Mouse (Mus musculus): ENCODE data around the gene Agfg1. TPM values are rescaled to one million over a fixed set of nuclear protein-coding genes. Genes with fewer than 3 reads are reported as not detected.

Gene Agfg1
- 29.0 and 29.3 TPM in 2 replicates for polyA plus RNA-seq (2015; fragmentation: Nextera tagmentation; extraction: Ambion mirVana)

DNA sequence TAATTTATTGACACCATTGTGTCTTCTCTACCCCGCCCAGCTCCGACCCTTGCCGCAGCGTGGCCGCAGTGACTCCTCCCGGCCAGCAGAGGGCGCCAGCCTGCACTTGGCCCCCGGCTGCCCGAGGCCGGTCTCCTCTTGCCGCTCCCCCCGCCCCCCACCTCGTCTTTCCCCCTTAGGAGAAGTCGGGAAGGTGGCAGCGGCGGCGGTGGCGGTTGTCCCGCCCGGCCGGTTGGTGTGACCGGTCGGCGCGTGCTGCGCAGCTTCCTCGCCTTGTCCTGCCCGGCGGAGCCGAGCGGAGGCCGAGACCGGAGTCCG, at the start of gene Agfg1:
Agfg1 (plus strand) TSS at position 188 of the 318 bp plus-strand sequence.
- Histone ChIP-seq H3K9ac (peak within 1 kb of the TSS; percentile 97), H3K9me3 (no peaks in the 10 kb centered on the region), H3K27ac (replicated peaks) (peak within 1 kb of the TSS; percentile 88), H3K27me3 (replicated peaks) (no peaks in the 10 kb centered on the region), H3K4me2 (peak within 1 kb of the TSS; percentile 89), H3K36me3 (peaks cover 5% of the 10 kb centered on the region), H3K4me3 (peak within 1 kb of the TSS; percentile 82), H3K4me1 (peaks cover 65% of the 10 kb centered on the region)
- peak; percentile 78 for ATAC-seq (ENCODE audit: extremely low read depth, insufficient number of reproducible peaks, low FRiP score, low TSS enrichment)
- WGBS, result under 1% methylated on average over 34 of the region's 34 CpGs

GRCm38 (mm10) chr1:82791105-82791504, 48.2 kb upstream of the Agfg1 start:
- Histone ChIP-seq H3K4me1 (peaks cover 16% of the 10 kb centered on the region), H3K4me3 (no peak overlapping the region), H3K4me2 (no peak overlapping the region), H3K9me3 (no peaks in the 10 kb centered on the region), H3K27me3 (replicated peaks) (no peaks in the 10 kb centered on the region; the same call in 1 of the 2 replicates), H3K27ac (replicated peaks) (no peak overlapping the region), H3K9ac (no peak overlapping the region), H3K36me3 (no peaks in the 10 kb centered on the region)
- 68% methylated on average over 11 of the region's 11 CpGs for WGBS
- no peak for ATAC-seq (ENCODE audit: extremely low read depth, insufficient number of reproducible peaks, low FRiP score, low TSS enrichment)

- H3K4me1 ChIP-seq, result peaks cover 20% of the 10 kb centered on the region
- H3K4me2 ChIP-seq, result no peak overlapping the region
- ATAC-seq (ENCODE audit: extremely low read depth, insufficient number of reproducible peaks, low FRiP score, low TSS enrichment), result no peak
- WGBS, result 89% methylated on average over 6 of the region's 6 CpGs
- no peak overlapping the region for H3K27ac ChIP-seq (replicated peaks)
- no peak overlapping the region for H3K4me3 ChIP-seq
- no peaks in the 10 kb centered on the region for H3K27me3 ChIP-seq (replicated peaks)
- H3K9me3 ChIP-seq, result no peaks in the 10 kb centered on the region
- H3K36me3 ChIP-seq, result no peaks in the 10 kb centered on the region
- H3K9ac ChIP-seq, result no peak overlapping the region
Observed at GRCm38 (mm10) chr1:82792238-82792637, 47.0 kb upstream of the Agfg1 start.

GRCm38 (mm10) chr1:82793110-82793509, 46.2 kb upstream of the Agfg1 start:
- WGBS, result 80% methylated on average over 3 of the region's 3 CpGs
- Histone ChIP-seq H3K4me2 (no peak overlapping the region), H3K27me3 (replicated peaks) (no peaks in the 10 kb centered on the region), H3K36me3 (no peaks in the 10 kb centered on the region), H3K4me3 (no peak overlapping the region), H3K4me1 (peaks cover 14% of the 10 kb centered on the region), H3K9me3 (no peaks in the 10 kb centered on the region), H3K9ac (no peak overlapping the region), H3K27ac (replicated peaks) (no peak overlapping the region)
- ATAC-seq (ENCODE audit: extremely low read depth, insufficient number of reproducible peaks, low FRiP score, low TSS enrichment), result no peak

- Histone ChIP-seq H3K9ac (no peak overlapping the region), H3K27me3 (replicated peaks) (no peaks in the 10 kb centered on the region), H3K4me3 (no peak overlapping the region), H3K36me3 (no peaks in the 10 kb centered on the region), H3K4me1 (peaks cover 14% of the 10 kb centered on the region), H3K4me2 (no peak overlapping the region), H3K9me3 (no peaks in the 10 kb centered on the region), H3K27ac (replicated peaks) (no peak overlapping the region)
- 68% methylated on average over 4 of the region's 4 CpGs for WGBS
- no peak for ATAC-seq (ENCODE audit: extremely low read depth, insufficient number of reproducible peaks, low FRiP score, low TSS enrichment)
Observed at GRCm38 (mm10) chr1:82793986-82794385, 45.3 kb upstream of the Agfg1 start.

DNA sequence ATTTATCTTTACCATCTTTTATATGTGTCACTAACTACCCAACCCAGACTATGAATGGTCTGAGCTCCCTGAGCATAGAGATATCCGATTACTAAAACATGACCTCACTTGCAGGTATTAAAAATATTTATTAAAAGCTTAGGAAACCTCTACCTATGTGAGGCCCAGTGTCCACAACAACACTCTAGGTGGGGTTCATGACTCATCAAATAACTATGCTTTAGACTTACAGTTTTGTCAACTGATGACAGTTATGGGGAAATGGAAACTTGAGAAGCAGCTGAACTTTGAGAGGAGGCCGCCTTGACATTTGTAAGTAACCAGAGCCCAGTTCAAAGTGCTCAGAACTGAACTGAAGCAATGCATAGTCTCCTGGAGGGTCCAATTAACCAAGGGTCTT, 44.1 kb upstream of the Agfg1 start:
- Histone ChIP-seq H3K27ac (replicated peaks) (peak overlapping the region; percentile 64), H3K4me2 (no peak overlapping the region), H3K36me3 (no peaks in the 10 kb centered on the region), H3K9me3 (no peaks in the 10 kb centered on the region), H3K27me3 (replicated peaks) (no peaks in the 10 kb centered on the region), H3K9ac (no peak overlapping the region), H3K4me3 (no peak overlapping the region), H3K4me1 (peaks cover 14% of the 10 kb centered on the region)
- 80% methylated on average over 2 of the region's 2 CpGs for WGBS
- no peak for ATAC-seq (ENCODE audit: extremely low read depth, insufficient number of reproducible peaks, low FRiP score, low TSS enrichment)

- Histone ChIP-seq H3K9ac (no peak overlapping the region), H3K4me2 (no peak overlapping the region), H3K9me3 (no peaks in the 10 kb centered on the region), H3K27me3 (replicated peaks) (no peaks in the 10 kb centered on the region), H3K27ac (replicated peaks) (peak overlapping the region; percentile 64), H3K4me3 (no peak overlapping the region), H3K4me1 (peaks cover 14% of the 10 kb centered on the region), H3K36me3 (no peaks in the 10 kb centered on the region)
- WGBS, result 43% methylated on average over 18 of the region's 18 CpGs
- ATAC-seq (ENCODE audit: extremely low read depth, insufficient number of reproducible peaks, low FRiP score, low TSS enrichment), result no peak
Observed at GRCm38 (mm10) chr1:82795702-82796443, 43.4 kb upstream of the Agfg1 start.

- Histone ChIP-seq H3K4me2 (no peak overlapping the region), H3K4me3 (no peak overlapping the region), H3K9ac (no peak overlapping the region), H3K27ac (replicated peaks) (no peak overlapping the region), H3K27me3 (replicated peaks) (no peaks in the 10 kb centered on the region), H3K36me3 (no peaks in the 10 kb centered on the region), H3K4me1 (peaks cover 21% of the 10 kb centered on the region), H3K9me3 (no peaks in the 10 kb centered on the region)
- WGBS, result 86% methylated on average over 4 of the region's 4 CpGs
- ATAC-seq (ENCODE audit: extremely low read depth, insufficient number of reproducible peaks, low FRiP score, low TSS enrichment), result no peak
Observed at GRCm38 (mm10) chr1:82797088-82797487, 42.2 kb upstream of the Agfg1 start.

- whole genome bisulfite sequencing, result 69% methylated on average over 5 of the region's 5 CpGs
- Histone ChIP-seq H3K27ac (replicated peaks) (no peak overlapping the region), H3K4me1 (peaks cover 21% of the 10 kb centered on the region), H3K27me3 (replicated peaks) (no peaks in the 10 kb centered on the region), H3K9me3 (no peaks in the 10 kb centered on the region), H3K4me3 (no peak overlapping the region), H3K36me3 (no peaks in the 10 kb centered on the region), H3K4me2 (no peak overlapping the region), H3K9ac (no peak overlapping the region)
- ATAC-seq (ENCODE audit: extremely low read depth, insufficient number of reproducible peaks, low FRiP score, low TSS enrichment), result no peak
Observed at GRCm38 (mm10) chr1:82798304-82798703, 41.0 kb upstream of the Agfg1 start.

DNA sequence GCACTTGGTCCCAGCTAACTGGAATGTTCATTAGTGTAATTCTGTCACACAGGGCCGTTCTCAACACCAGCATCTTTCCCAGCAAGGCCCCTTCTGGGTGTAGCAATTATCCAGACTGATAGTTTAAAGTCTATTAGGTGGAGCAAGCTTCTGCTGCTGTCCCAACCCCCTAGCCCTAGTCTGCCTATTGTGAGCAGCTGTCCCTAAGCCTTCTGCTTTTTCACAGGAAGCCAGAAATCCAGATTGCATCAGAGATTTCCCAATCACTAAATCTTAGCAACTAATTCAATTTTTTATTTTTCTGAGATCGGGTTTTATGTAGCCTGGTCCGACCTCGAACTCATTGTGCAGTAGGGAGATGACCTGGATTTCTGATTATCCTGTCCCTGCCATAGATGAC, 40.4 kb upstream of the Agfg1 start:
- 80% methylated on average over 4 of the region's 4 CpGs for WGBS
- Histone ChIP-seq H3K9me3 (peaks cover 2% of the 10 kb centered on the region; the same call in 1 of the 2 replicates), H3K4me3 (no peak overlapping the region), H3K9ac (no peak overlapping the region), H3K36me3 (no peaks in the 10 kb centered on the region), H3K4me2 (no peak overlapping the region), H3K27me3 (replicated peaks) (no peaks in the 10 kb centered on the region), H3K4me1 (peaks cover 21% of the 10 kb centered on the region), H3K27ac (replicated peaks) (no peak overlapping the region)
- ATAC-seq (ENCODE audit: extremely low read depth, insufficient number of reproducible peaks, low FRiP score, low TSS enrichment), result no peak

DNA sequence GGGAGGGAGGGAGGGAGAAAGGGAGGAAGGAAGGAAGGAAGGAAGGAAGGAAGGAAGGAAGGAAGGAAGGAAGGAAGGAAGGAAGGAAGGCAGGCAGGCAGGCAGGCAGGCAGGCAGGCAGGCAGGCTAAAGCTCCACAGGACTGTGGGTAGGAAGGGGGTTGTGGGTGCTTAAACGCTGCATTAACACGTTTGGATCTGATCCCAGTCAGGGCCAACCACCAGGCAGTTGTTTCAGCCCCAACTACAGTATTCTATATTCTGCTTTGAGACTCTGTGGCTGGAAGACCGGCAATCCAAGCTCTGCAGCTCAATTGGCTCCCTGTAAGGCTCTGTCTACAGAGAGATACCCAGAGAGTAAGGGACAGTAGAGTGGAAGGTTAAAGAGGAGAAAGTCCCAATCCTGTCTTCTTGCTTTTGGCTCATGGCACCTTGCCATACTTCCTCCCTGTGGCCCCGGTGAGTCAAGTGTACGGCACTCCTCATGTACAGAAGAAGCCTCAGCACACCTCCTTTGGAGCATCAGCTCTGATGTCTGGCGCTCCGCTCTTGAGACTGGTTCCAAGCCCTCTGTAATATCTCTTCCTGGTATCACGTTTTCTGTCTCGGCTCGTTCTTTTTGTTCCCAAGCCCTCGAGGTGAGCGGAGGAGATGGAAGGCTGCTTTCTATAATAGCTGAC, 38.0 kb upstream of the Agfg1 start:
- H3K4me3 ChIP-seq, result no peak overlapping the region
- WGBS, result 66% methylated on average over 12 of the region's 12 CpGs
- H3K4me2 ChIP-seq, result no peak overlapping the region
- peaks cover 21% of the 10 kb centered on the region for H3K4me1 ChIP-seq
- peaks cover 2% of the 10 kb centered on the region; the same call in 1 of the 2 replicates for H3K9me3 ChIP-seq
- H3K27ac ChIP-seq (replicated peaks), result no peak overlapping the region
- no peaks in the 10 kb centered on the region for H3K27me3 ChIP-seq (replicated peaks)
- no peaks in the 10 kb centered on the region for H3K36me3 ChIP-seq
- no peak overlapping the region for H3K9ac ChIP-seq
- ATAC-seq (ENCODE audit: extremely low read depth, insufficient number of reproducible peaks, low FRiP score, low TSS enrichment), result no peak

DNA sequence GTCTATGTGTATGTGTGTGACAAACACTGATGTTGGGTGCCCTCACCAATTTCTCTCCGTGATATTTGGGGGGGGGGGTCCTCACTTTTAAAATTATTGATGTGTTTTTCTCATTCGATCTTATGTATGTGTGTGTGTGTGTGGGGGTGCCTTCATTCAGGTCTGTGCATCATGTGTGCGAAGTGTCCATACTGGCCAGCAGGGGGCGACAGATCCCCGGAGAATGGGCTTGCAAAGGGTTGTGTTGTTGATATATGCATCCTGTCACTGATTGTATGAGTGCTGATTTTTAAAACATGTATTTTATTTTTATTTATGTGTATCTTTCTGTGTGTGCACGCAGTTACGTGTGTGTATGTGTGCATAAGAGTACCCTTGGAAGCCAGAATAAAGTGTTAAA, 35.7 kb upstream of the Agfg1 start:
- Histone ChIP-seq H3K4me2 (no peak overlapping the region), H3K36me3 (no peaks in the 10 kb centered on the region), H3K27ac (replicated peaks) (no peak overlapping the region), H3K9ac (no peak overlapping the region), H3K4me3 (no peak overlapping the region), H3K9me3 (peaks cover 2% of the 10 kb centered on the region; the same call in 1 of the 2 replicates), H3K4me1 (peaks cover 19% of the 10 kb centered on the region), H3K27me3 (replicated peaks) (no peaks in the 10 kb centered on the region)
- no peak for ATAC-seq (ENCODE audit: extremely low read depth, insufficient number of reproducible peaks, low FRiP score, low TSS enrichment)
- 67% methylated on average over 7 of the region's 7 CpGs for WGBS

All from heart, embryonic 13.5 days (tissue).